Mouse (Mus musculus) liver, embryonic 14.5 days (tissue): ENCODE data around the gene Wwc2.

Experiments
- CTCF ChIP-seq: IDR thresholded peaks from 2 replicates; pipeline ENCODE4 v1.5.1; 2016; ENCODE audit warnings: antibody characterized with exemption, low read depth, control low read depth
- EP300 ChIP-seq: IDR thresholded peaks from 2 replicates; pipeline ENCODE4 v1.6.1; 2016; ENCODE audit warnings: antibody characterized with exemption, low read depth

- no peak for TF ChIP-seq CTCF
- TF ChIP-seq EP300 = no peak
Observed at GRCm38 (mm10) chr8:47843063-47843462, 147.7 kb downstream of the Wwc2 start.
